Mouse (Mus musculus) hindbrain, postnatal 0 days (tissue): ENCODE measurements around the gene B3glct. TPM values are rescaled to one million over a fixed set of nuclear protein-coding genes. Genes with fewer than 3 reads are reported as not detected.
A peak's percentile ranks its signal among the peaks of the same experiment; 100 is the strongest.

Experiments used
- ATAC-seq: fragments of 200-750 bp; cut with Nextera tagmentation; 2 replicates; pipeline ENCODE4 v1.8.0; 2017; ENCODE audit warnings: mild to moderate bottlenecking, moderate TSS enrichment, moderate library complexity
- DNase-seq: peaks from one replicate; pipeline ENCODE4 v3.0.0-alpha.2; 2015; ENCODE audit warnings: low spot score
- H3K27ac ChIP-seq: fragments of 300-500 bp; sonication (generic); 2 replicates; pipeline ENCODE4 v1.5.1; 2014; ENCODE audit warnings: mild to moderate bottlenecking
- H3K27me3 ChIP-seq: fragments of 300-500 bp; sonication (generic); 2 replicates; pipeline ENCODE4 v1.6.1; 2014; ENCODE audit warnings: low read length, mixed read lengths; ENCODE audit not compliant: insufficient read depth
- H3K36me3 ChIP-seq: fragments of 300-500 bp; sonication (generic); 2 replicates; pipeline ENCODE4 v1.6.1; 2014; ENCODE audit warnings: low read length, mixed read lengths; ENCODE audit not compliant: insufficient read depth
- H3K4me1 ChIP-seq: fragments of 300-500 bp; sonication (generic); 2 replicates; pipeline ENCODE4 v1.6.1; 2014; ENCODE audit warnings: antibody characterized with exemption, low read length, mixed read lengths; ENCODE audit not compliant: insufficient read depth
- H3K4me2 ChIP-seq: fragments of 300-500 bp; sonication (generic); 2 replicates; pipeline ENCODE4 v1.6.1; 2014; ENCODE audit warnings: low read depth, mild to moderate bottlenecking, low read length, moderate library complexity, mixed read lengths
- H3K4me3 ChIP-seq: fragments of 300-500 bp; sonication (generic); 2 replicates; pipeline ENCODE4 v1.5.1; 2014; ENCODE audit warnings: low read length
- H3K9ac ChIP-seq: fragments of 300-500 bp; sonication (generic); replicated peaks from 2 replicates; pipeline ENCODE4 v1.6.1; 2014; ENCODE audit warnings: mild to moderate bottlenecking, low read length, moderate library complexity, mixed read lengths
- H3K9me3 ChIP-seq: fragments of 300-500 bp; sonication (generic); 2 replicates; pipeline ENCODE4 v1.6.1; 2016; ENCODE audit warnings: low read length, mixed read lengths
- CTCF ChIP-seq: IDR thresholded peaks from 2 replicates; pipeline ENCODE4 v1.5.1; 2016; ENCODE audit warnings: antibody characterized with exemption, control low read depth, low read depth
- WGBS: fragments of 180-500 bp; shearing (Covaris S2); extraction: QIAGEN DNeasy Blood & Tissue Kit; methylation state at CpG from one replicate; pipeline ENCODE4 v1.1.7; 2014; 5-methylcytosine and 5-hydroxymethylcytosine counted together
- polyA plus RNA-seq: library from polyadenylated mRNA; unstranded; fragments of >200 nt; fragmentation: Nextera tagmentation; extraction: Ambion mirVana; gene quantifications from 2 replicates; pipeline ENCODE4 v1.2.1, GENCODE M21; 2015
- total RNA-seq: library from RNA; depleted of rRNA; stranded (reverse); fragments of >200 nt; gene quantifications from 2 replicates; pipeline ENCODE4 v1.2.3, GENCODE M21; 2014; rRNA removed

The B3glct gene
- total RNA-seq (18.7 and 22.4 TPM in 2 replicates), polyA plus RNA-seq (13.1 and 14.4 TPM in 2 replicates)

DNA sequence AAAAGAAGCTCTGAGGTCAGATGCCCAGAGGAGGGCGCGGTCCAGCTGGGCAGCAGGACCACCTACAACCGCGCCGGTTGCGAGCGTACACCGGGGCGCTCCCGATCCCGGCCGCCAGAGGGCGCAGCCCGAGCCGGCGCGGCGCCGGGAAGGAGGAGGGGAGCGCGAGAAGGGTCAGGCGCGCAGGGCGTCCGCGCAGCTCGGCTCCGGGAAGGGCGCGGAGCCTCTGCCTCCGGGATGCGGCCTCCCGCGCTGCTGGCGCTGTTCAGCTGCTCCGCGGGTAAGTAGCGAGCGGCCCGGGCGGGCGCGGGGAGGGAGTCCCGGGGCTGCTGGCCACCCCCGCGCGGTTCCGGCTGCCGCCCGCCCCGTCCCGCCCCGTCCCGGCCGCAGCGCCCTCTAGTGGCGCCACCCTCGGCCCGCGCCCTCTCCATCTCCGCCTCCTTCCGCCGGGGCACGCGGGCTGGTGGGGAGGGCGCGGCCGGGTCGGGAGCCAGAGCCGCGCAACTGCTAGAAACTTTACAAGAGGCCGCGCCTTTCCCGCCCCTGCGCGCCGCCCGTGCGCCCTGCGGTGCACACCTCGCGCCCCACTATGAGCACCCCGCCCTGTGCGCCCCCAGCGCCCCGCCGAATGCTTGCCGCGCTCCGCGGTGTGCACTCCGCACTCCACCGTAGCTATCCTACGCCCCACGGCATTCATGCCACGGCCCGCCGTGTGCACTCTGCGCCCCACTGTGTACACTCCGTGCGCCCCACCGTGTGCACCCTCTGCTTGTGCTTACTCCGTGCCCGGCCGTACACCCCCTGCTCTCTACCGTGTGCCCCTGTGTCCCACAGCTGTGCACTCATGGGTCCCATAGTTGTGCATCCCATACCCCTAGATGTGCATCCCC, at the start of gene B3glct:
Gene B3glct, plus strand, starts transcription at position 131 of the 890 bp plus-strand sequence.
- Histone ChIP-seq H3K4me2 (peak within 1 kb of the TSS; percentile 98), H3K4me3 (peak within 1 kb of the TSS; percentile 77), H3K36me3 (no peaks in the 10 kb centered on the region), H3K9me3 (no peaks in the 10 kb centered on the region), H3K27ac (peak within 1 kb of the TSS; percentile 72), H3K4me1 (peaks cover 5% of the 10 kb centered on the region), H3K27me3 (no peaks in the 10 kb centered on the region), H3K9ac (peak within 1 kb of the TSS; percentile 76)
- DNase-seq (peak; percentile 86), ATAC-seq (peak; percentile 96)
- TF ChIP-seq CTCF: peak; percentile 59
- WGBS: 2% methylated on average over 77 of the region's 106 CpGs

DNA sequence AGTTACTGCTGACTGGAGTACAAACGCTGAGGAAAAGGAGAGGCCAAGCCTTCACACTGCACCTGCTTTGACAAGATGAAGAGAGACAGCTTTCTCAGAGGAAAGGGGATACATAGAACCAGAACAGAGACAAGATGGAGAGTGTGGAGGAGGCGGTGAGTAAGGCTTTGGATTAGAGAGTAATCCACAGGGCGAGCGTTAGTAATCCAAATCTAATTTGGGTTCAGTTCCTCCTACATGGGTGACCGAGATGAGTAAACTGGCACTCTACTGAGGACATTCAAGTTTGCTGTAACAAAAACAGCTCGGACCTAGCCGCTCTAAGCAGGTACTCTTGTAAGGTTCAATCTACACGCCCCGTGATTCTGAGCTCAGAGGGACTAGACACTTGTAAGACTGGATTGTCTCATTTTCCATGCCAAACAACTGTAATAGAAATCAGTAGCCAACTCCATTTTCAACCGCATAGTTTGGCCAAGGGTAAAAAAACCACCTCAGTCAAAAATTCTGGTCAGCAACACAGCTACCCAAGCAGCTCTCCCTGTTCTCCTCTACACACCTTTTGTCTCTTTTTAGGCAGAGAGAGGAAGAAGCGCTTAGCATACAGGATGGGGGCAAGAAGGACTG, 43.5 kb upstream of the B3glct start:
- peak overlapping the region; percentile 80 for H3K9ac ChIP-seq
- H3K27me3 ChIP-seq: no peaks in the 10 kb centered on the region
- no peak for ATAC-seq
- no peak overlapping the region for H3K27ac ChIP-seq
- peaks cover 23% of the 10 kb centered on the region for H3K36me3 ChIP-seq
- peaks cover 11% of the 10 kb centered on the region for H3K4me1 ChIP-seq
- whole genome bisulfite sequencing: 64% methylated on average over 11 of the region's 11 CpGs
- DNase-seq: no peak
- no peak for TF ChIP-seq CTCF
- peak overlapping the region; percentile 77 for H3K4me3 ChIP-seq
- peak overlapping the region; percentile 61 for H3K4me2 ChIP-seq
- no peaks in the 10 kb centered on the region for H3K9me3 ChIP-seq

DNA sequence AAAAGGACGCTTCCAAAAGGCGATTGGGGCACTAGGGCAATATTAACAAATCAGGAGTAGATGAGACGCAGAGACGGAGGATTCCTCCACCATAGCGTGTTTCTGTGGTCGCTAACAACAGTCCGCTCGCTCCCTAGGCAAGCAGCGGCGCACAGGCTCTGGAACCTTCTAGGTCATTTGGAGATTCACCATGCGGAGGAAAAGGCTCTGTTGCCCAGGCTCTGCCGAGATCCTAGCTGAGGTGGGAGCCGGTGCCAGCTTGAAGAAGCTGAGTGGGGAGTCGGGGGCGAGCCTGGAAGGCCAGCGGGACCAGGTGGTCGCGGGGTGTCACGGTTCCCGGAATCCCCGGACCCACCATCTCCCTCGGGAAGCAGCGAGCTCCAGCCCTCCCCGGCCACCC, 42.5 kb upstream of the B3glct start:
- ATAC-seq (no peak; the same call in 1 of the 2 replicates), DNase-seq (peak; percentile 69)
- no peak for TF ChIP-seq CTCF
- Histone ChIP-seq H3K36me3 (peaks cover 14% of the 10 kb centered on the region), H3K27ac (peak overlapping the region; percentile 88), H3K4me1 (peaks cover 11% of the 10 kb centered on the region), H3K27me3 (no peaks in the 10 kb centered on the region), H3K4me3 (peak overlapping the region; percentile 77), H3K4me2 (peak overlapping the region; percentile 61), H3K9ac (peak overlapping the region; percentile 80), H3K9me3 (no peaks in the 10 kb centered on the region)
- WGBS: under 1% methylated on average over 24 of the region's 24 CpGs

DNA sequence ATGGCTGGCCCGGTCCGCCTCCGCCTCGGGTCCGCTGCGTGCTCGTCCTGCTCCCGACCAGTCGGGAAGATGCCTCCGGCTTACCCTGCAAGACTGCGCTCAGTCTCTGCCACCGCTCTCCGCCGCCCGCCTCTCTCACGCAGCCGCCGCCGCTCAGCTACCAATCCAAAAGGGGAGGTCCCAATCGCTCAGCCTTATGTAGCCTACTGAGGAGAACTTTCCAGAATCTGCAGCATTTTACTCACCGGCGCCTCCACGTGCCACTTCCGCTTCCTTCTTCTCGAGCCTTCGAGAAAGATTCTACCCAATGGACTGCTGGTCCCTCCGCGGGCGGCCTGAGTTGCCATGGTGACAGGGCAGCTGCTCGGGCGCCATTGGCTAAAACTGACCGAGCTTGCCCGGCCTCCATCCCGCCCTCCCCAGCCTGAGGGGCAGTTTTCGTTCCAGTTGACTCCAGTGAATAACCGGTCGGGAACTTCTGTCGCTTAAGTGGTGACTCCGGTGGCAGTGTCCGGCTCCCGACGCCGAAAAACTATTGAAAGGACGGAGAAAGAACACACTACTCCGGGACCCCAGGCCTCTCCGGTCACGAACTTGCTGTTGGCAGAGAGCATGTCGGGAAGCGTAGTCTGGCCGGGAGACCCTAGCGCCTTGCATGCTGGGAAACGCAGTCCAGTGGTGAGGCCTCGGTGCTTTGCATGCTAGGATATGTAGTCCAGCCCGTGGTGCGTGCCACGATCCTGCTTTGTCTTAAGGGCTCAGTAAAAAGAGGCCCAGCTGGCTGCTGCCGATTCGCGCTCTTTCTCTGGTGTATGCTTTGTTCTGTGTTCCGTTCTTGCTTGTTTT, 41.7 kb upstream of the B3glct start, which contains the start of gene Hsph1:
Gene Hsph1, minus strand, starts transcription at position 302 of the 846 bp plus-strand sequence.
- Histone ChIP-seq H3K4me2 (peak within 1 kb of the TSS; percentile 61), H3K4me3 (peak within 1 kb of the TSS; percentile 77), H3K9ac (peak within 1 kb of the TSS; percentile 80), H3K4me1 (peaks cover 11% of the 10 kb centered on the region), H3K36me3 (peaks cover 7% of the 10 kb centered on the region; the same call in 1 of the 2 replicates), H3K27me3 (no peaks in the 10 kb centered on the region), H3K27ac (peak within 1 kb of the TSS; percentile 88), H3K9me3 (no peaks in the 10 kb centered on the region)
- WGBS: under 1% methylated on average over 60 of the region's 60 CpGs
- ATAC-seq (peak; percentile 98), DNase-seq (peak; percentile 99)
- peak; percentile 43; the same call in 1 of the 2 replicates for TF ChIP-seq CTCF

DNA sequence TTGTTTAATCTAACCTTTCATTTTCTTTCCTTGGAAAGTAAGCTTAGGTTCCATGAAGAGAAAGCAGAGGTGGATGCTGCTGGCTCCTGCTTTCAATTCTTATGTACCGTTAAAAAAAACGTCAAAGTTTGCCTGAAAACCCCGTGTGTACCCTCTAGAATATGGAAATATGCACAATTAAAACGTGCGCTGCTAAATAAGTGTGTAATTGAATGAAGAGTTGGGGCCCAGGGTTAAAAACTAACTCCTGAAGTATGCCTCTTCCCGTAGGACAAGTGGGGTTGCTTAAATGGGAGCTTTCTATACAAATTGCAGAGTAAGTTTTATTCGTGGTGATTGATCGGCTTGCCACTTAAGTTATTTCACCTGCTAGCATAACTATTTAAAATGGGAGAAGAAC, 40.7 kb upstream of the B3glct start:
- WGBS: 38% methylated on average over 8 of the region's 8 CpGs

More for the DNA sequence above, 40.7 kb upstream of the B3glct start:
- TF ChIP-seq CTCF: no peak
- Histone ChIP-seq H3K9me3 (no peaks in the 10 kb centered on the region), H3K9ac (peak overlapping the region; percentile 45; the same call in 1 of the 2 replicates), H3K4me3 (peak overlapping the region; percentile 77), H3K4me2 (peak overlapping the region; percentile 61), H3K36me3 (no peaks in the 10 kb centered on the region; the same call in 1 of the 2 replicates), H3K4me1 (peaks cover 11% of the 10 kb centered on the region), H3K27ac (peak overlapping the region; percentile 88; the same call in 1 of the 2 replicates), H3K27me3 (no peaks in the 10 kb centered on the region)
- DNase-seq (no peak), ATAC-seq (no peak)
